Mouse (Mus musculus) spleen, postnatal 36 days (tissue): ENCODE data around the gene Pik3cd.

ENCODE experiments used
- DNase-seq, 2 experiments: peaks; one replicate each; pipeline ENCODE4 v3.0.0; 2022; ENCODE audit warnings: low spot score in 2 of 2, mixed read lengths in 1 of 2

Gene Pik3cd

DNA sequence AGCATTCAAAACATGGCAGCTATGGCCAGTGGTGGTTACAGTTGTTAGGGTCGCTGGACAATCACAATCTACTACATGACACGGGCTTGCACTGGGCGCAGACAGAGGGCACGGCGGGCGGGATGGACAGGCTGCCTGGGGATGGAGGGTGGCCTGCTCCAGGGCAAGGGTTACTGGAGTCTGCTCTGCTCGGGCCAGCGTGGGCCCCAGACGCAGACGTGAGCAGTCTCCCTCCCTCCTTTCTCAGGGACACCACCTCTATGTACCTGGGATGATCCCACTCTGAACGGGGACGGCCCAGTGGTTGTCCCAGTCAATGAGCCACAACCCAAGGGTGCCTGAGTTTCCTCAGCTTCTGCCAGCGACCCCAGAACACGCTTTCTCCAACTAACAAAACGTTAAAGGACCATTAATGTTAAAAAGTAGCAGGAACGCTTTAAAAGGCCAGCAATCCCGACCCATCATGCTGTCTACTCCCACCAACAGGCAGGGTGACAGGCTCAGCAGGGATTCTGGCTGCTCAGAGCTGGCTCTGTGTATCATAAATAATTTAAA is 22.6 kb upstream of the Pik3cd start:
- no peak for DNase-seq

DNA sequence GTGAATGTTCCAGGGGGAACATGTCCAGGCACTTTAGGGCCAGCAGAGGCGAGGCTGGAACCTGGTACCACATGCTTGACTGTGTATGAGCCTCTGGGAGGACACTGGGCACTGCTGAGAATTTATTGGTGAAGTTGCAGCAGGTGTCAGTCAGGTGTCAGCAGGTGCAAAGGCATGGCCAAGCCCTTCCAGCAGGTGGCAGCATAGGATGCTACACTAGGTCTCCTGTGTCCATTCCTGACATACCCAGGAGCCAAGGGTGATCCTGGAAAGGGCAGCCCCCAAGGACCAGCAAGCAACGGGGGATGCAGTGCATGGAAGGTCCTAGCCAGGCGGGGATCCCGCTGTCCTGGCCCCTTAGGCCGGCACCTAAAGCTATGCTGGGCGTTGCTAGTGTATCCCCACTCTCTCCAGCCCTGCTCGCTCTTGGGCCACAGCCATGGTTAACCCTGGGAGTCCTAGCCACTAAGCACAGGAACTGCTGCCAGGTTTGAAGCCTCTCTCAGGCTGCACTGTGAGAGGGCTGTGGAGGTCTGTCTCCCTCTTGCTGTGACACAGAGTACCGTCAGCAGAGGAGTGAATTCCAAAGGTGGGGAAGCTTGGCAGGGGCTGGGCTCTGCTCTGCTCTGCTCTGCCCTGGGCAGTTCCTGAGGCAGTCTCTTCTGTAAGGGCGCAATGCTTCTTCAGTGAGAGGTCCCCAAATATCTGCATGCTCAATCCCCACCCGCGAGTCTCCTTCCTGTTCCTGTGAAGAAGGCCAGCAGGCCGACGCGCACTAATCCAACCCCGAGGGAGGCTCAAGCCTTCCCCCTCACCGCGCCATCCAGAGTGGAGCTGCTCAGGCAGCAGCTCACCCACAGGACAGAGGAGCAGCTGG is 21.7 kb upstream of the Pik3cd start:
- peak in 1 of 2 experiments; percentile 38 for DNase-seq

DNA sequence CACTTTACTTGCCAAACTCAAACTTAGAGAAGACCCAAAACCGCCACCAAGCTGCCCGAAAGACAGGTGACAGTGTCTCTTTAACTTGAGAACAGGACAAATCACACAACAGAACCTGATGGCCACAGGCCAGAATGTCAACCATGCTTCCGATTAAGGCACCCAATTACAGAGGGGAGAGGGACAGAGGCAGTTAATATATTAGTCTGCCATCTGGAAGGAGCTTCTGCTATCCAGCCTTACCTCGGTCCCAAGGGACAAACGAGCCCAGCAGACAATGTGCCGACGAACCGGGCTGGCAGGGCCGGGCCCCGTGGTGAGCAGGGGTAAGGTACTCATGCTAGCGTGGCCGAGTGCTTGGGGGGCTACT is 20.6 kb upstream of the Pik3cd start:
- DNase-seq, result no peak

DNA sequence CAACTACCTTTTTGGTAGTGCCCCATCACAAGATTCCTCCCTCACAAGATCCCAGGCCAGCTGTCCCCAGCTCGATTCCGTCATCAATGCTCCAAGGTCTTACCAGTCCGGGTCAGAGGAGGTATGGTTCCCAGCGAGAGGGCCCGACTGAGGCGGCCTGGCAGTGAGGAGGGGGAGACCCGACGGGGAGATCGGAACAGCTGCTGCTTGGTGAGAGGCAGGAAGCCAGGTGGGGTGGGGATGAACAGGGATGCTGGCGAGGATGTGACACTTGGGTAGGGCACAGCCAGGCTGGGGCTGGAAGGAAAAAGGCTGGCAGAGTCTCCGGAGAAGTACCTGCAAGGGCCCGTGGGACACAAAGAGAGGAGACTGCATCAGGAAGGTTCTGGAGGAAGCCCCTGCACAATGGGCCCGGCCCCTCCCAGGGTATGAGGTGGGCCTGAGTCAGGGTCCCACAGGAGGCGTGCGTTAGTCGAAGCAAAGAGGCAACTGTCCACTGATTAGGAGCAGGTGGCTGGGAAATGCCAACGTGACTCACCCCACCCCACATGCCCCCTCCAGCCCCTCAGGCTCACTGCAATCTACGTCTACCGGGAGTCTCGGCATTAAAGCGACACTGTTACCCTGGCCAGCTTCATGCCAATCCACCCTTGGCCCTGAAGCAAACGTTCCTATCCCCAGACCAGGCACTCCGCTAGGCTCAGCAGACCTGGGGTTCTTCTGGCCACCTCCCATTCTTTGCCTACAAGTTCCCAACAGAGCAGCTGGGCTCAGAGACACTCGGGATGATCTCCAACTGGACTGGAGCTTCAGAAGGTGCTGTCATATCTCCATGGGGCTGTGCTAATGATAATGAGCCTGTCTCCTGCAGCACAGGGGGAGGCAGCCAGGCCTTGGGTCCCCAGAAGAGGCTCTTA is 20.0 kb upstream of the Pik3cd start:
- DNase-seq, result no peak

DNA sequence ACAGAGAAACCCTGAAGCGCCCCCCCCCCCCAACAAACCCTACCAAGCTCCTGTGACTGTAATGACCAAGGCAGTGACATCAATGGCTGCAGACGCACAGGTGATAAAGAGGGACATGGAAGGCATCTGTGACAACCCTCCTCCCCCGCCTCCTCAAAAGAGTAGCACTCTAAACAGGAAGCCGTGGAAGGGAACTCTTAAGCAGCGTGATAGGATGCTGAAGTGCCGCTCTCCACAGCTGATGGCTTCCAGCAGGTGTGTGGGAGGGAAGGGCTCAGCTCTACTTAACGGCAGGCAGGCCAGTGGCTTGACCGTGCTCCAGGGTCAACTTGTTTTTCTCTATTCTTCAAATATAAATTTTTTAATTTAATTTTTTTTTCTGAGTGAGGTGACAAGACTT is 18.8 kb upstream of the Pik3cd start:
- DNase-seq, result no peak

DNA sequence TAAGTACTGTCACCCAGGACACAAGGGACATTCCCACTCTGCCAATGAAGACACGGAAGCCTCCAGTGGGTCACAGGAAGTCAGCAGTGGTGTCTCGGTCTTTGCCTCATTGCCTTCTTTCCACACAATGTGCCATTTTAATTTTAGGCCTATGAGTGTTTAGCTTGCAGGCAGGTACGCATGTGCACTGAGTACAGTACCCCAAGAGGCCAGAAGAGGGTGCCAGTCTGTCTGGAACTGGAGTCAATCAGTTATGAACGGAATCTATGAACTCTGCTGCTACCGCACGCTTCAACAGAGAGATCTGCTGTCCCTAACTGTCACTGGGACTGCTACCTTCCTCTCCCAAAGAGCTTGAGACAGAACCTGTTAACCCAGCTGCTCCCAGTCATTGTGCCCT is 17.3 kb upstream of the Pik3cd start:
- no peak for DNase-seq

DNA sequence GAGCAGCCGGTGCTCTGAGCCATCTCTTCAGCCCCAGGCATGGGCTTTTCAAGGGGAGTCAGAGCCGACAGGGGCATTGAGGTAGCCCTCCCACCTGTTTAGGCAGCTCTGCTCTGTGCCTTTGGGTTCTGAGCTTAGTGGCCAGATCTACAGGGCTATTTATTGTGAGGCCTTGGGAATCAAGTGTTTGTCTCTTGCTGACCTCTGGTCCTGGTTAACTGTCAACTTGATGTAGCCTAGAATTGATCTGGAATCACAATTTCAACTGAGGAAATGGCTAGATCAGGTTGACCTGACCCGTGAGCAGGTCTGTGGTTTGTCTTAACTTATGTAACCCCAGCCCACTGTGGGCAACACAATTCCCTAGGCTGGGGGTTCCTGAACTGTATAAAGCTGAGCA is 12.2 kb upstream of the Pik3cd start:
- no peak for DNase-seq

DNA sequence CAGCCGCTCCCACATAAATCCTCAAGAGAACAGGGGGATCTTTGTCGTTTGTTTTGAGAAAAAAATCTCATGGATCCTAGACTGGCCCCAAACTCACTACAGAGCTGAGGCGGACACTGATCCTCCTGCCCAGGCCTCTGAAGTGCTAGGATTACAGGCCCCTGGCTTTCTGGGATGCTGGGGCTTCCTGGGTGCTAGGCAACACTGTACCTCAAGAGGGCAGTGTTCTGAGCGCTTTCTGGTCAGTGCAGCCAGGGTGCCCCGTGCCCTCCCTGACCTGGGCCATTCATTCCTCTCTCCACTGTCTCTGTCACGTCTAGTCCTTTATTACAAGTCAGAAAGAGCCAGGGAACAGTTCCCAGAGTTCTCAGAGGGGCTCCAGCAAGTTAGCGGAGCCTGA is 9.6 kb upstream of the Pik3cd start:
- DNase-seq, result no peak

DNA sequence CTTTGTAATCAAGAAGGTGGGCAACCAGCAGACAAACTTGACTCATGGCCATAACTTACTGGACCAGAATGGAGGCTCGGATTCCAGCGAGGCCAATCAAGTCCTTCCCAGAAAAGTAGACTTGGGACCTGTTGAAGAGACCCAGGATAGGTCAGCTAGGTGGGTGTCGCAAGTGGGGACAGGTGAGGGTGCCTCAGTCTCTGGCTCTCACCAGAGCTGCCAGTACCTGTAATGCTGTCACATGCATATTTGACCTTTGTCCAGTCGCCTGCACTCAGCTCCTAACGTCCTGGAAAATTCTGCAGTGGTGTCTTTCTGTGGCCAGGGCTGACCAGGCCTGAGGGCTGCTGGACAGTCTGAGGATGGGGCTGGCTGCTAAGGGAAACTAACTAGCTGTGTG is 9.1 kb upstream of the Pik3cd start:
- DNase-seq, result no peak

DNA sequence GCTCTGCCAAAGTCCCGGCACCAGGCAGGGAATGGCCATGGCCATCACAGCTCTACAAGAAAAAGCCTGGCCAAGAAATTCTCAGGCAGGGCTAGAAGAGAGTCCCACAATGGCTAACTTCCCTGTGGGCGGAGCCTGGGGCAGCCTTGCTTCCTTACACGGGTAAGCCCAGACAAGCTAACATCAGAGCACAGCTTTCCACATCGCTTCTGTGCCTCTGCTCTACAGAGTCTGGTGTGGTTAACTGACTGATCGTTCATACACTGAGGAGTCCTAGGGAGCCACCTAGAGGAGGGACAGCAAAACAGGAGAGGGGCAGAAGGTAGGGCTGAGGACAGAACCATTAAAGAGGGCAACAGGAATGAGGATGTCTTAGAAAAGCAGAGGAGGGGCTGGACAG is 8.1 kb upstream of the Pik3cd start:
- peak; percentile 87 to 91 for DNase-seq

DNA sequence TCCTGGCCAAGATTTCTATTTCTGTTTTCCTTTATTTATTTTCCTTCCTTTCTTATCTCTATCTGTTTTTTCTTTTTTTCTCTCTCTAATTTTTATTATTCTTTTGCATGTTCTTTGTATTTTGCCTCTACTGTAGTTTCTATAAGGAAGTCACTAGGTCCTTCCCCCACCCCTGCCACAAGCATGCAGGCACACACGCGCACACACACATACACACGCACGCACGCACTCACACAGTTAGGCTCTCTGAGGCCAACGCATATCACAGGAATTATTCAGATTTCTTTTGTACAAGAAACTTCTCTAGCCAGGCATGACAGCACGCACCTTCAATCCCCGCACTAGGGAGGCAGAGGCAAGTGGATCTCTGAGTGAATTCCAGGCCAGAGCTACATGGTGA is 3.6 kb upstream of the Pik3cd start:
- peak; percentile 79 to 83 for DNase-seq

DNA sequence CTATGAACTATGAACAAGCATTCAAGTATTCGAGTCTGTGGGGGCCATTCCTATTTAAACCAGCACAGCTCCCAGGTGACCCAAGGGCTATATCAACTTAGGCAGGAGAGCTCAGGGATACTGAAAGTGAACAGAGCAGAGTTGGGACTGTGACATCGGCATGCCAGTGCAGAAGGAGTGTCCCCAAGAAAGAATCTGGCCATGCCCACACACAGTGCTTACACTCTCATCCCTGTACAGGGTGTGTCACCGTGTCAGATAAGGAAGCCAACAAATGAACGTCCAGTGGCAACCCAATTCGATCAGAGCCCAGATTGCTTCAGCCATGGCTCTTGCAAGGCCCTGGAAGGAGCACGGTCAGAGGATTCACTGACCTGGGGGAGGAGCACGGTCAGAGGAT is 2.9 kb upstream of the Pik3cd start:
- no peak for DNase-seq

DNA sequence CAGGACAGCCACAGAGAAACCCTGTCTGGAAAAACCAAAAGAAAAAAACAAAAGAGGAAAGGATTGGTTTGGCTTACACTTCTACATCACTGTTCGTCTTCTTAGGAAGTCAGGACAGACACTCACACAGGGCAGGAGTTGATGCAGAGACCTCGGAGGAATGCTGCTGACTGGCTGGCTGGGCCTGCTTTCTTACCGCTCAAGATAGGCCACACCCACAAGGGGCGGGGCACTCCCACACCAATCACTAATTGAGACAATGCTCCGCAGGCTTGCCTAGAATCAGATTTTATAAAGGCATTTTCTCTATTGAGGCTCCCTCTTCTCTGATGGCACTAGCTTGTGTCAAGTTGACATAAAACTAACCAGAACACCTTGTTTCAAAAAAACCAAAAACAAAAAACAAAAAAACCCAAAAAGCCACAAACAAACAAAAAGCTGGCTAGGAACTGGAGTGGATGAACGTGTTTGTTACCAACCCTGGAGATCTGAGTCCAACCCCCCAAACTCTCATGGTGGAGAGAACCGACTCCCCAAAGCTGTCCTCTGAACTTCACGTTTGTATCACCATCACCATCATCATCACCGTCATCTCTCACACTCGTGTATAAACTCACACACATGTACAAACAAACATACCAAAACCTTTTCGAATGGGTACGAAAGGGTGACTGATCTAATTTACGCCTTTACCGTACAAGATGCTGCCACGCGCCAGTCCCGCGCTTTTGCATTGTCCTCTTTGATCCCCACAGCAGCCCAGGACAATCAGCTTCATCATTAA is 753 bp downstream of the Pik3cd start:
- DNase-seq, result peak; percentile 89 to 92

DNA sequence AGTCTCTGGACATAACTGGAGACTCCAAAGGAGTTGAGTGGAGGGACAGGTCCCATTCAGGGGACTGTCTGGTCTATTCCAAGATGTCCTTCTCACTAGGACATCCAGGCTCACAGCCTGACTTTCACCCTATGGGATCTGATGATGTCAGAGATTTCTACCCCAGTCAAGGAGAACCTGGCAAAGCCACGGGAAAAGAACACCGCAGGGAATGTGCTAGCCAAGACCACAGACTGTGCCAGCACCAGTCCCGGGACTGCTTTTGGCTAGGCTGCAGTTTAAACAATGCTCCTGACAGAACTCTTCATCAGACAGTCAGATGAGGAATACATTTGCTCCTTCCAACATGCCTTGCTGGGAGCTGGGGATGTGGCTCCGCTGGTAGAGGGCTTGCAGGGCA is 2.4 kb downstream of the Pik3cd start:
- no peak for DNase-seq

DNA sequence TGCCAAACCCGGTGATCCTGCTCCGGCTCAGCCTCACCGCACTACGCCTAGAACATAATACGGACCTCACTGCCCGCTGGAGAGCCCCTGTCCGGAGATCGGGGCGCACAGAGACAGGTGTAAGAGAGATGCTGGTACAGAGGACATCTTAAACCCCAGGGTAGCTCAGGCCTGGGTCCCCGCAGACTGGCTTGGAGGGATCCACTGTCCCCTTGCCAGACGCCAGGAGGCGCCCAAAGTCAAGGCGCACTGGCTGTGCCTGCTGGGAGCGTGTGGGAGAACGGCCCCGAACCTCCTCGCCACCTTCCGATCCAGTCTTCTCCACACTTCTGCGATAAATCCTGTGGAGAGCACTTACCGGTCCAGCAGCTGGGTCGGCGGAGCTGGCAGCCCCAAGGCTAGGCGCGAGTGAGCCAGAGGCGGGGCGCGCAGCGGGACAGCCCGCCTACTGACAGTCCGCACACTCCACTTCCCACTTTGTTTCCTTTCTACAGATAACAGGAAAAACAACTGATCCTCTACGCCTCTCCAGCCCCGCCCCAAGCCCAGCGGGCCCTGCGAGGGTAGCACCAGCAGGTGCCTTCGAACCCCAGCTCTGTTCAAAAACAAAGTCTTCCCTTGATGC is 4.1 kb downstream of the Pik3cd start:
- peak; percentile 86 to 88 for DNase-seq

DNA sequence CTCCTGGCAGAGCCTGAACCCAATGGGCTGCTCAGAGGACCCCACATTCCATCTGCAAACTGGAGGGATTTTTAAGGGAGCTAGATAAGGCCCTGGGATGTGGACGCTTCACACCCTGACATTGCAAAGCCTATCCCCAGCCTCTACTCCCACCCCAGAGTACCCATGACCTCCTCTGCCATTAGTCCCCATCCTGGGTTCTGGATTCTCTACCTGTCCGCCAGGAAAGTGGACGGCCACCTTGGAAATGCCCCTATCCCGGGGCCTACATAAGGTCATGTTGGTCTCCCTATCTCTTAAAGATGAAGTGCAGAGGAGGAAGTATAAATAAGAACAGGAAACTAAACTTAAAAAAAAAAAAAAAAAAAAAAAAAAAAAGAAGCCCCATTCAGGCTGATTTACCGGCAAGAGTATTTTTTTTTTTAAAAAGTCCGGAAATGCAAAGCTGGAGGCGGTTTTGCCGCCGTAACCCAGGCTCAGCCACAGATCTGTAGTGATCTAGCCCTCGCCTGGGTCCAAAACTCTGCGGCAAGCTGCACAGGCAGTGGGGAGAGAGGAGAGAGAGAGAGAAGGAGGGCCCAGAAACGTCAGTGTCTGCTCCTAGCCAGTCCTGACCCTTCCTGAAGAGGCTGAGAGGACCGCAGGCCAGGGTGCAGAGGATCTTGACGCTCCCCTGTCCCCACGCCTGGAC is 4.7 kb downstream of the Pik3cd start:
- DNase-seq, result peak; percentile 78 to 82

DNA sequence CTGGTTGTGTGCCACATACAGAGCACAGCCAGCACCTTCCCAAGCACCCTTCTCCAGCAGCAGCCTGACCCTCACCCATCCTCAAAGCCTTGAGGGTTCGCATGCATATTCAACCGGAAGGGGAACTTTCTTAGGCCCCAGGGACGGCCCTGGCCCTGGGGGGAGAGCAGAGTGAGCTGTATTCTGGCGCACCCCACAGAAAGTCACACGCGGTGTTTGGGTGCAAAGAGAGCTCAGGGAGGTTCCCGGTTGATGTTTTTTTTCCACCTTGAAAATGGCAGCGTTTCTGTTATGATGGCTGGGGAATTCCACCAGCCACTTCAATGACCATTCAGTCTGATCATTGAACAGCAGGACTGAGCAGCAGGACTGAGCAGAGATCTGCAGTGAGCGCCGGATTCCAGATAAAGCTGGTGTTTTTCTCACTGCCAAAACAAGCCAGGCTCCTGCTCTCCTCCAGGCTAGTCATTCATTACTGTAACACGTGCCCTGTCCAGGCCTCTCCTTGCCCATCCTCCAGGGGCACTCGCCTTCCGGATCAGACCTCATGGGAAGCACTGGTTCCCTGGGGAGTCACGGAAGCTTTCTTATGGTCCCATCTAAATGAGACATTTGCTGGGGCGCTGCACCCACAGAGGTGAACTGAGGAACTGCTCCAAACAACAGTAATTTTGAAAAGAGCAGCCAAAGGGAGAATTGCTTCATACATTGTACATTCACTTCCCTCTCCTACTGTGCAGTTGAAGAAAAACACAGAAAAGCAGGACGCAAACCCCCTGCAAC is 6.0 kb downstream of the Pik3cd start:
- DNase-seq, result peak; percentile 77

DNA sequence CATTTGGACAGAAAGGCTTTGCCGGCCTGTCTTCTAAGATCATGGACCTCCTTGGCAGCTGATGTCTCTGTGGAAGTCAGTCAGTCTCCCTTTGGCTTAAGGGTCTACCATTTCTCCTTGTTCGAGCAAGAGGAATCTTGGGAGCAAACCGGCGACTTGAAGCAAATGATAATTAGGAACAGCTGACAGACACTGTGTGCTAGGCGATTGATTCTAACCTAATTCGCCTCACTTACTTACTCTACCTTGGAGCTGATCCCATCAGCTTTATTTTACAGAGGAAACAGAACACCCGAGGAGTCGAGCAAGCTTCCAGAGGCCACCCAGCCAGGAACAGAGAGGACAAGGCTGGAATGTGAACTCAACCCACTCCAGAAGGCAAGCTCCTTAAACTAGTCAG is 11.0 kb downstream of the Pik3cd start:
- DNase-seq, result no peak

DNA sequence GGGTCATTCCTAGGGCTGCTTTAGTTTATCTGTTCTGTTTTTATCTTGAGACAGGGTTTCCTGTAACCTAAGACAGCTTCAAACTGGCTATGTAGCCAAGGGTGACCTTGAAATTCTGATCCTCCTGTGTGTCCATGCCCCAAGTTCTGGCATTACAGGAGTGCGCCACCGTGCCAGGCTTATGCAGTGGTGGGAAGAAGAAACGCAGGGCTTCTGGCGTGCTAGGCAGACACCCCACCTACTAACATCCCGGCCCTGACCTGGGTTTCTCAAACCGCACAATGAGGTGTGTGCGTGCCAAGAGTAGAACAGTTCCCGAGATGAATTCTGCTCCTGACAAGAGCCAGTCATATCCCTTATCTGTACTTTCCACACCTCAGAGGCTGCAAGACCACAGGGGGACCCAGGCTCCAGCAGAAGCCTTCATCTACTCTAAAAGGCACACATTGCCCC is 11.5 kb downstream of the Pik3cd start:
- no peak for DNase-seq
